Mouse (Mus musculus): Measurements from ENCODE around the gene Slc25a41. TPM values are rescaled to one million over a fixed set of nuclear protein-coding genes. Genes with fewer than 3 reads are reported as not detected.
A peak's percentile ranks its signal among the peaks of the same experiment; 100 is the strongest.

Slc25a41 gene
- total RNA-seq, 1 experiment from 2014 or later: not detected

DNA sequence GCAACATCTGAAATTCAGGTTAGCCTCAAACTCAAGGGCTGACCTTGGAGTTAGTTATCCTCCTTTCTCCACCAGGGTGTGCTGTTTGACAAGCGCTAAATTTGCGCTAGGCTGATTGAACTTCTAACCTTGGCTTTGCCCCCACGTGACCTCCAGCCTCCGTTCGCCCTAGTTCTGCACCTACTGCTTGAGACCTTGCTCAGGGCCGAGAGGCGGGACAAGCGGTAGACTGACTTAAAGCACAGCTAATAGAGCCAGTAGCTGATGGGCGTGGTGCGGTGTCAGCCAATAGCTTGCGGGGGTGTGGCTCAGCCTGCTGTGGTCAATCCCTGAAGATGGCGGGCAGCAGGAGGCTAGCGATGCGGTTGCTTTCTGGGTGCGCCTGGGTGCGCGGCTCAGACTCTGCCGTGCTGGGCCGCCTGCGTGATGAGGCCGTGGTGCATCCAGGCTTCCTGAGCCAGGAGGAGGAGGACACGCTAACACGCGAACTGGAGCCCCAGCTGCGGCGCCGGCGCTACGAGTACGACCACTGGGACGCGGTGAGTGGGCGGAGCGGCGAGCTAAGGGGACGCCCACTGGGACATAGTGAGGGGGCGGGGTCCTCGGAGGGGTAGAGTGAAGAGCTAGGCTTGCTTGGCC, 44.3 kb downstream of the Slc25a41 start, which contains the start of gene Alkbh7:
Gene Alkbh7 (plus strand): TSS at position 311 of the 639 bp plus-strand sequence.
- peak; percentile 98 for ATAC-seq (replicated peaks; ENCODE audit: low read depth, poor library complexity, severe bottlenecking)

DNA sequence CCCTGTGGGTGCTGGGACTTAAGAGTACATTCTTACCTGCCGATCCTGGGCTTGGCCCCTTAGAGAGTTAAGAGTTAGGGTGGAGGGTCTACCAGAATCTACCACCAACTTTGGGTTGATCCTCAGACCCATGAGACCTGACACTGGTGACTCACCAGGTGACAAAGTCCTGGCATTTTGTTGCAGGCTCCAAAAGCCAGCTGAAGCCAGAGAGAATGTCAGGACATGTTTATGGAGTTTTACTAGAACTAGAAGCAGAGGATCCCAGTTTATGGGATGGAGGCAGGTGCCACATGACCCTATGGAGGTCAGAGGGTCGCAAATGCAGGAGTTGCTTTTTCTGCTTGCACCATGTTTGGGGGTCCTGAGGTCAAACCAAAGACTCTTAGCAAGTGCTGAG, 44.9 kb downstream of the Slc25a41 start:
- ATAC-seq (replicated peaks; ENCODE audit: low read depth, poor library complexity, severe bottlenecking): no peak

DNA sequence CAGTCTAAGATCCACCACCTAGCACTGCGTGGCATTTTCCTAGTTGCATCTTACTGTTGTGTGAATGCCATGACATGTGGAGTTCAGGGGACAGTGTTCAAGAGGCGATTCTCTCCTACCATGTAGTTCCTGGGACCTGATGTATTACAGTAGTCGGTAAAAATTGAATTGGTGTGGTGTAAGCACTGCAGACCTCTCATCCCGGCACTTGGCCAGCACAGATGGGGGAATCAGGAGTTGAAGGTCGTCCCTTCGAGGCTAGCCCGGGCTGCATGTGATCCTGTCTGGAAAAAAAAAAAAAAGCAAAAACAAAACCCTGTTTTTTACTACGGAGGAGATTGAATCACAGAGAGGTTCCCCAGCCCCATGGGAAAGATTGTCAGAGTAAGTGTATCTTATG, 46.4 kb downstream of the Slc25a41 start:
- no peak for ATAC-seq (replicated peaks; ENCODE audit: low read depth, poor library complexity, severe bottlenecking)

DNA sequence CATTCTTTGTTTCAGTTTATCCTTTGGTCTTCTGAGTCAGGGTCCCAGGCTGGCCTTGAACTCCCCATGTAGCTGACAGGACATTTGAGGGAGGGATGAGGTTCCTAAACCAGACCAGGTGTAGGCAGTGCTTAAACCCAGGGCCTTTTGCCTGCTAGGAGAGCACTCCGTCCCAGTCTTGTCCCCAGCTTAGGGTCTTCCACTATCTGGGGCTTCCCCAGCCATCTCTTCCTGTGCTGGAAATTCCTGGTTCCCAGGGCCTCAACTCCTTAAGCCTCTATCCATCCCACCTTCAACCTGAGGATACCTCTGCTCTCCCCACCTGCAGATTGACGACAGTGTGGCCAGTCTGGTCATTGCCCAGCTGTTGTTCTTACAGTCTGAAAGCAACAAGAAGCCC, 50.5 kb downstream of the Slc25a41 start:
- ATAC-seq (replicated peaks; ENCODE audit: low read depth, poor library complexity, severe bottlenecking): no peak

DNA sequence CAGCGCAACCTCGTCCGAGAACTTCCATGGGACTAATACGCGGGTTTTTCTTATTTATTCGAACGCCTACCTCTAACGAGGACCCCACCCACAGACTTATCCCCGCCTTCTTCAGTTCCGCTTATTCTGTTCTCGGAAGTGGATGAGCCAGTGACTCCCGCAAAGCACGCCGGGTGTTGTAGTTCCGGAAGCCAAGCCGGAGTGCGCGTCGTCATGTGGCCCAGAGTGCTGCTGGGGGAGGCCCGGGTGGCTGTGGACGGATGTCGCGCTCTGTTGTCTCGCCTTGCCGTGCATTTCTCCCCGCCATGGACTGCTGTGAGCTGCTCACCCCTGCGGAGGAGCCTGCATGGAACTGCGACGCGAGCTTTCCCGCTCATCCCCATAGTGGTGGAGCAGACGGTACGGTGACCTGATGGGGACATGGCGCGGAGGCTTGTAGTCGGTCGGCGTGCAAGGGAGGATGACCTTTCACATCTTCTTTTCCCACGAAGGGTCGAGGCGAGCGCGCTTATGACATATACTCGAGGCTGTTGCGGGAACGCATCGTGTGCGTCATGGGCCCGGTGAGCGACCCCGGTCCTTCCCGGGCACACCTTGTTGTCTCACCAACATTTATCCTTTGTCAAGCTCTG, 51.2 kb downstream of the Slc25a41 start, which contains the start of gene Clpp:
Gene Clpp (plus strand): TSS at position 191 of the 632 bp plus-strand sequence.
- ATAC-seq (replicated peaks; ENCODE audit: low read depth, poor library complexity, severe bottlenecking): peak; percentile 96

DNA sequence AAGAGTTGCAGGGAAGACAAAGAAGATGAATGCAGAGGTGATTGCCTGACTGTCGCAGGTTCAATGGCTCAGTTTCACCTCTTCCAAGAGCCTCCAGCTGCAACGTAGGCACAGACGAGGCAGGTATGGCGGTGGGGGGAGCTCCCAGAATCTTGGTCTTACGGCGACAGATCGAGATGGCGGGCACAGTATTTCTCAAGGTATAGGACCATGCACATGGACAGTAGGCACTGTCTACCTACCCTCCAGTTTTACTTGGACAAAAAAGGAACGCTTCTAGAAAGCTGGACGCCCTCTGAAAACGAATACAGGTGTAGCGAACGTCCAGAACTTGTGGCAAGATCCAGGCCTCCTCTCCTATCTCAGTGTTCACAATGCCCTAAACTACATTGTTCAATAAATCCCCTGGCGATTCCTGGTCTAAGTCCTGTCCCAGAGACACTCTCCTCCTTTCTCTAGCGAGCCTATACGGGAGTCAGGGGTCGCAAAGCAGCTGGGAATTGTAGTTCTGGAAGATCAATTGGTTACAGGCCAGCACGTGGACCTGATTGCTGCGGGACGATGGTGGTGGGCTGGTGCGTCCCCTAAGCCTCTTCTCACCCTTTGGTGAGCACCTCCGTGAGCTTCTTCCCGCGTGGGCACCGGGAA, 51.9 kb downstream of the Slc25a41 start:
- peak; percentile 79 for ATAC-seq (replicated peaks; ENCODE audit: low read depth, poor library complexity, severe bottlenecking)

DNA sequence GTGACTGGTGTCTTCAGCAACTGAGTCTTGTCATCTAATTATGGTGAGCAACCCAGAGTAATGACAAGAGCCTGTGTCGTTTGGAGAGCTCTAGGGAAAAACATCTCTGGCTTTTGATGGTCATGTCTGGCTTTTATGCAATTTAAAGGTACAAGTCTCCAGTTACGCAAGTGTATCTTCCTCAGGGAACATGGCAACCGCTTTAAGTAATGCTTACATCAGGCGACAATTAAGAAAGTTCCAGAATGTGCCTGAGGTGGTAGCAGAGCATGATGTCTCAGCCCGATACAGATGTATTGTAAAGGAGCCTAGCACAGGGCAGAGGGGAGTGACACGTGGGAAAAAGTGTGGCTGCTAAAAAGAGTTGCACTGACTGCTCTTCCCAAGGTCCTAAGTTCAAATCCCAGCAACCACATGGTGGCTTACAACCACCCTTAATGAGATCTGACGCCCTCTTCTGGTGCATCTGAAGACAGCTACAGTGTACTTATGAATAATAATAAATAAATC, 52.5 kb downstream of the Slc25a41 start:
- ATAC-seq (replicated peaks; ENCODE audit: low read depth, poor library complexity, severe bottlenecking): no peak

DNA sequence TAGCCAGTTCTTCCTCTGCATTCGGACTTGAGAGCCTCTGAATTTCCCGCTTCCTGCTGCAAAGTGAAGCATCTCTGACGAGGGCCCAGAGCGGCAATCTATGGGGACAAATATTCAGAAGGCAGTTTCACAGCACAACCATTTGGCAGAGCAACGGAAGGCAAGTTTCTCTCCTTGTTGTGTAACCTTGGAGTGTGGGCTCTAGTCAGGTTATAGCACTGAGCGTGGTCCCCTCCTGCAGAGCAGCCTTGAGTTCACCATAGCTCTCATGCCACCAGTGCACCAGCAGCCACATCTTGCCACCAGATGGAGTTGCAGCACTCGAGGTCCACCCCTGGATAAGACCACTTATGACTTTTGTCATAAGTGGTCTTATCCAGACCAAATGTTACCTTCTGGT, 53.0 kb downstream of the Slc25a41 start:
- ATAC-seq (replicated peaks; ENCODE audit: low read depth, poor library complexity, severe bottlenecking): no peak

DNA sequence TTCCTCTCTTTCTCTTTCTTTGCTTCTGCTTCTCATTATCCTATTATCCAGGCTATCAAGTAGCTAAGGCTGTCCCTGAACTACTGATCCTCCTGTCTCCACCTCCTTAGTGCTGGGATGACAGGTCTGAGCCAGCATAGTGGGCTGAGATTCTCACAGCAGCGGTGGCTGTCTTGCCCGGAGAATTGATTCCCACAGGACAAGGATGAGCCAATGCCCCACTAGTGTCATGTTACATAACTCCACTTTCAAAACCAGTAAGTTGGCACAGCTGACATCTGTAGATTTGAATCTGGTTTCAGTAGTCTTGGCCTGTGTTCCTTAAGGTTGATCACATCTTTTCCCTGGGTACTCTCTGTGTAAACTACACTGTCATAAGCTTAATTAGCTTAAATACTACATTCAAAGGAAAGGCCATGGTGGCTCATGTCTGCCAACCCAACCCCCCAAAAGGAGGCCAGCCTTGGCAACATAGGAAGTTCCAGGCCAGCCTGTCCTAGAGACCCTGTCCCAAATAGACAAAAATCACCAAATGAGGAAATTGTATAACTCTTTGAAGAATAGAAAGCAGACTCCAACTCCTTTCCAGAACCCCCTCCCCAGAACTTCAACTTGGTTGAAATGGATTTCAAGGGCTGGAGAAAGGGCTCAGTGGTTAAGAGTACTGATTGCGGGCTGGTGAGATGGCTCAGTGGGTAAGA, 55.2 kb downstream of the Slc25a41 start:
- ATAC-seq (replicated peaks; ENCODE audit: low read depth, poor library complexity, severe bottlenecking): no peak

DNA sequence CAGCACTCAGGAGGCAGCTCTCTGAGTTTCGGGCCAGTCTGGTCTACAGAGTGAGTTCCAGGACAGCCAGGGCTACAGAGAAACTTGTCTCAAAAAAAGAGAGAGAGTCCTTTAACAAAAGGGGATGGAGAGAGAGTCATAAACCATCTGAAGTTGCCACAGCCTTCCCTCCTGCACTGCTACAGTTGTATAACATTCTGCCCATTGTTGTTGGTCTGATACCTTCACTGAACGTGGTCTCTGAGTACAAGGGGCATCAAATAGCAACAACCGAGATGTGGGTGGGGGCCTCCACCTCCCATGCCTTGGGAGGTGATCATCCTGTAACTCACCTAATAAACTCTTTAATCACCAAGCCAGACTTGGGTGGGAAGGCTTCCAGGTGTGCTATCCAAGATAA, 55.8 kb downstream of the Slc25a41 start:
- ATAC-seq (replicated peaks; ENCODE audit: low read depth, poor library complexity, severe bottlenecking): no peak

DNA sequence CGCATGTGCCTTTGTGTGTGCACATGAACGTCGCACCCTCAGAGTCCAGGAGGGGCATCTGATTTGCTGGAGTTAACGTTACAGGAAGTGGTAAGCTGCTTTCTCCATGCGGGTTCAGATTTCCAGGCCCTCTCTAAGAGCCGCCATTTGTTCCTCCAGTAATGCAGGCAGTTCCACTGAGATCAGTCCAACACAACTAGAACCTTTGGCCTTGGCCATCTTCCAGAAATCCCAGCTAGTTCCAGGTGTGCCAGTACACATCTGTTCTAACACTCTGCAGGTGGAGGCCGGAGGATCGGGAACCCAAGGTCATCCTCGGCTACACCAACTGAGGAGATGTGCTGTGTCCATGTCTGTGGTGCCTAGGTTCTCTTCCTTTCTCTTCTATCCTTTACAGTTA, 56.6 kb downstream of the Slc25a41 start:
- no peak for ATAC-seq (replicated peaks; ENCODE audit: low read depth, poor library complexity, severe bottlenecking)

Other genes with a start within 250 kb of the Slc25a41 start
- gene Rfx2, start 210.6 kb downstream of the Slc25a41 start, total RNA-seq (2017): 7.6 and 7.7 TPM in 2 replicates
- not detected in 2 replicates for gene Acsbg2, start 167.2 kb downstream of the Slc25a41 start, total RNA-seq (2017)
- gene 1700061G19Rik, start 166.2 kb downstream of the Slc25a41 start, total RNA-seq (2017): 0.05 TPM in 1 of 2 replicates, not detected in the other
- 22.4 and 23.7 TPM in 2 replicates for gene Mllt1, start 106.2 kb downstream of the Slc25a41 start, total RNA-seq (2017)
- not detected in 2 replicates for gene Acer1, start 59.5 kb downstream of the Slc25a41 start, total RNA-seq (2017)
- 73.8 and 96.9 TPM in 2 replicates for gene Clpp, start 51.3 kb downstream of the Slc25a41 start, total RNA-seq (2017)
- gene Alkbh7, start 44.3 kb downstream of the Slc25a41 start, total RNA-seq (2017): 16.0 and 30.3 TPM in 2 replicates
- not detected in 2 replicates for gene Pspn, start 41.6 kb downstream of the Slc25a41 start, total RNA-seq (2017)
- gene Gtf2f1, start 30.4 kb downstream of the Slc25a41 start, total RNA-seq (2017): 108 and 124 TPM in 2 replicates
- gene Gm17949, start 30.2 kb downstream of the Slc25a41 start, total RNA-seq (2017): not detected in 2 replicates
- 90.7 and 122 TPM in 2 replicates for gene Khsrp, start 10.1 kb downstream of the Slc25a41 start, total RNA-seq (2017)
- gene Crb3, start 17.5 kb upstream of the Slc25a41 start, total RNA-seq (2017): 1.3 TPM in 1 of 2 replicates, not detected in the other
- gene Slc25a23, start 18.2 kb upstream of the Slc25a41 start, total RNA-seq (2017): 6.4 and 11.6 TPM in 2 replicates
- gene Dennd1c, start 36.9 kb upstream of the Slc25a41 start, total RNA-seq (2017): 4.4 and 5.0 TPM in 2 replicates
- not detected in 2 replicates for gene Tubb4a, start 46.1 kb upstream of the Slc25a41 start, total RNA-seq (2017)
- 0.82 and 1.7 TPM in 2 replicates for gene Tnfsf9, start 63.7 kb upstream of the Slc25a41 start, total RNA-seq (2017)
- not detected in 2 replicates for gene Cd70, start 108.1 kb upstream of the Slc25a41 start, total RNA-seq (2017)
- 7.2 and 9.0 TPM in 2 replicates for gene Tnfsf14, start 152.5 kb upstream of the Slc25a41 start, total RNA-seq (2017)
- gene C3, start 186.5 kb upstream of the Slc25a41 start, total RNA-seq (2017): 8.4 and 19.3 TPM in 2 replicates
- 17.0 and 17.7 TPM in 2 replicates for gene Gpr108, start 206.8 kb upstream of the Slc25a41 start, total RNA-seq (2017)
- 8.4 and 9.8 TPM in 2 replicates for gene Trip10, start 207.8 kb upstream of the Slc25a41 start, total RNA-seq (2017)
- gene Vav1, start 237.4 kb upstream of the Slc25a41 start, total RNA-seq (2017): 182 and 183 TPM in 2 replicates